Mouse (Mus musculus) frontal cortex, adult (tissue): Measurements from ENCODE around the gene Trpv4.

ENCODE experiments used
- ATAC-seq: cut with Nextera tagmentation; 2 replicates; pipeline ENCODE4 v1.9.2; 2017; ENCODE audit warnings: mild to moderate bottlenecking, moderate library complexity, mixed read lengths; ENCODE audit not compliant: low TSS enrichment

Gene Trpv4

DNA sequence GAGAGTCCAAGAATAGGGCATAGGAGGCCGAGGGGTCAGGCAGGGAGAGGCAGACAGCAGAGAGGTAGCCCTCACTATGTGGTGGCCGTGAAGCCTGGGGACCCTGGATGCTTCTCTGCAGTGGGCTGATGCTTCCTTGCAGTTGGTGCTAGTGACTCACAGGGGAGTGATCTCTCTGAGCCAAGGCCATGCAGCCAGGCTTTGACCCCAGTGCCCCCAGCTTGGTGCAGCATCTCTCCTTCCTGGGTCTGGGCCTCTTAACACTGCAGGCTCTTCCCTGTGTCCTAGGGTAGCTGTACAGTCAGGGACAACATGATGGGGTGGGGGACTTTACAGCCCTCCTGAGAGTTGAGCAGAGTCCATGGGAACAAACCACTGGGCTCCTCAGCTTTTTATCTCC lies 68.8 kb downstream of the Trpv4 start:
- ATAC-seq = no peak

- ATAC-seq = no peak
Observed at GRCm38 (mm10) chr5:114589026-114589425, 69.2 kb downstream of the Trpv4 start.

DNA sequence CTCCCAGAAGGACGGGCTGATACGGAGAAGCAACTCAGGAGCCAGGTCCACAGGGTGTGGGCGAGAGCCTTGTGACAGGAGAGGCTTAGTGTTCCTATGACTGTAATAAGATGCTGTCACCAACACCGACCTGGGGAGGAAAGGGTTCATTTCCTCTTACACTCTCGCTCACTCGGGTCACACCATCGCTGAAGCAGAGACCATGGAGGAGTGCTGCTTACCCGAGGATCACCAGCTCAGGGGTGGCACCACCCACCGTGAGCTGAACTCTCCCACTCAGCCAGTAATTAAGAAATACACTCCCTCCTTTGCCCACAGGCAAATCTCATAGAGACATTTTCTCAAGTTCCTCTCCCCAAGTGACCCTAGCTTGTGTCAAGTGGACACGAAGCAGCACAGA lies 69.8 kb downstream of the Trpv4 start:
- no peak for ATAC-seq

- ATAC-seq = no peak
Observed at GRCm38 (mm10) chr5:114587908-114588307, 70.3 kb downstream of the Trpv4 start.

DNA sequence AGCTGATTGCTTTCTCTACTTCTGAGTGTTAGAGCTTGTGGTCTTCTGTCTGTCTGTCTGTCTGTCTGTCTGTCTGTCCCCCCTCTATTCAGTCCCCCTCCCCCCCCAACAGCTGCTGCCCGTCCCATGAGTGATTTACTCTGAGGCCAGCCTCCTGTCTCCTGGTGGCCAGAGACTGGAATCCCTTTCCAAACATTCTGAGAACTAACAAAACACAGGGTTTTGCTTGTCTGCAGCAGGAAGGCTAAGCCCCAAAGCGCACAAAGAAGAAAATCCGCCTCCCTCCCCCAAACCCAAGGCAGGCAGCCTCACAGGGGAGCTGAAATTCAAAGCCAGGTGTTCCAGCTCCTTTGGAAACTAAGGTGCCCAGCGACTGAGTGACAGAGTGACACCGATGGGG lies 72.5 kb downstream of the Trpv4 start:
- no peak for ATAC-seq

GRCm38 (mm10) chr5:114584293-114585104 lies 73.7 kb downstream of the Trpv4 start:
- ATAC-seq = 0 out of 2 replicates have a peak, but pooled peaks have one; percentile 9

DNA sequence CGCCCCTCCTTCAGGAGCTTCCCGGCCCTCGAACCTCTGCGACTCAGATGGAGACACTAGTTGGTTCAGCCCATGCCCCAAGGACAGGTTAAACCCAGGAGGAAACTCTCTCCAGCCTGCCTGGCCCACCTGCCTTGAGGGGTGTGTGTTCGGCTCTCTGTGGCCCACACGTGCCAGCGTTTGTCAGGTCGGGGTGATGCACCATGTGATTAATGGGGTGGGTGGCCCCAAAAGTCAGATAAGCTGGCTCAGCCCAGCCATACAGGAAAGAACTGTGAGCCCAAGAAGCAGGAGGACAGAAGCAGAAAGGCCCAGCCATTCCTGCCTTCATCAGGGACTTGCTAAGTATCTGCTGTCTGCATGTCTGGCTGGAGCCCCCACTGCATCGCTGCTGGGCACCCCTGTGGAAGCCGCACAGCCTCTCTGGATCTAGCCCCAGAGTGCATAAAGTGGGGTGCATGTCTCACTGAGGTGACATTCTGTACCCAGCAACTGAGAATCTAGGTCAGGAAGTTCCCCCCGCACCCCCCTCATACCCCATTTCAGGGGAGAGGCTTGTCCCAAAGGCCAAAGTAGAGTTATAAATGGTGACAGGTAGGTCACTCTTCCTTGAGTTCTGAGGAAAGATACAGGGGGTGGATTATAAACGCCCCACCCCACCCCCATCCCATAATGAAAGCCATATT lies 74.6 kb downstream of the Trpv4 start:
- ATAC-seq = no peak

- ATAC-seq = no peak
Observed at GRCm38 (mm10) chr5:114583046-114583445, 75.2 kb downstream of the Trpv4 start.

DNA sequence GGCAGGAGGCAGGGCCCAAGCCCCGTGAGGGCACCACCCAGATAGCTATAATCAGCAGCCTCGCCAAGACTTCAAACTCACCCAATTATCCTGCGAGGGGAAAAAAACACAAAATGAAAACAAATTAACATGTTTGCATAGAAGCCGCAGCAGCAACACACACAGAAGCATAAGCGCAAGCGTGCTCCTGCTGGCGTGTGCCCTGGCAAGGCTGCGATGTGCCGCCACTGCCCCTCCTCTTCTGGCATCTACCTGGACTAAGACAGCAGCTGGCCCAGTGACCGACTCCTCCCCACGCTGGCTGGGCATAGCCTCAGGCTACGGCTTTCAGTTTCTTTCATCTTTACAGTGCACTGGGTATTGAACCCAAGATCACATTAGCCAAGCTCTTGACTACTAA lies 76.7 kb downstream of the Trpv4 start:
- no peak for ATAC-seq

- peak; percentile 43; the same call in 1 of the 2 replicates for ATAC-seq
Observed at GRCm38 (mm10) chr5:114579714-114580357, 78.4 kb downstream of the Trpv4 start.

- ATAC-seq = no peak
Observed at GRCm38 (mm10) chr5:114578361-114578760, 79.9 kb downstream of the Trpv4 start.

DNA sequence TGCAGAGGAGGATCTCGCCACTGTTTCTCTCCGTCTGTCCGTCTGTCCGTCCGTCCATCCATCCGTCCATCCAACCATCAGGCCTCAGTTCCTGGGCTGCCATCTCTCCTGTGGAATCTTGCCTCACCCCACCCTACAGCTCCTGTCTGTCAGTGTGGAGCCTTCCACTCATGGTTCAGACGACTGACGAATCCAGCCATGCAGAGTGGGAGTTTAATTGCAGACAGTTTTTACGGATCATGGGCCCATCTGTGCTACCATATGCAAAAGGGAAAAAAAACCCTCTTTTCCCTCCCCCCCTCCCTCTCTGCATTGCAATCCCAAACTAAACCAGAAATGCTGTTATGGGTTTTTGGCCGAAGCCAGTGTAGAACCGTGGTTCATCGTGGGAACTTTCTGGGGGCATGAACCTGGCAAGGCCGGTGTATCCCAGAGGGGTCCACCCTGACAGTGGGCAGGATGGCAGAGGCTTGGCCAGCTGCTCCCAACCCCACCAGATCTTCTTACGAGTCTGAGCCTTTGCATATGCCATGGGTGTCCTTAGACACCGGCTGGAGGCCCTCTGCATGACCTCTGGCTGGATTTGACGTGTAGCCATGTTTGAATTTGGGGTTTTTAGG lies 82.1 kb downstream of the Trpv4 start:
- peak; percentile 82 for ATAC-seq

GRCm38 (mm10) chr5:114575530-114575929 lies 82.7 kb downstream of the Trpv4 start:
- no peak for ATAC-seq

GRCm38 (mm10) chr5:114575010-114575409 lies 83.2 kb downstream of the Trpv4 start:
- no peak for ATAC-seq

- ATAC-seq = no peak
Observed at GRCm38 (mm10) chr5:114573920-114574628, 84.1 kb downstream of the Trpv4 start.

DNA sequence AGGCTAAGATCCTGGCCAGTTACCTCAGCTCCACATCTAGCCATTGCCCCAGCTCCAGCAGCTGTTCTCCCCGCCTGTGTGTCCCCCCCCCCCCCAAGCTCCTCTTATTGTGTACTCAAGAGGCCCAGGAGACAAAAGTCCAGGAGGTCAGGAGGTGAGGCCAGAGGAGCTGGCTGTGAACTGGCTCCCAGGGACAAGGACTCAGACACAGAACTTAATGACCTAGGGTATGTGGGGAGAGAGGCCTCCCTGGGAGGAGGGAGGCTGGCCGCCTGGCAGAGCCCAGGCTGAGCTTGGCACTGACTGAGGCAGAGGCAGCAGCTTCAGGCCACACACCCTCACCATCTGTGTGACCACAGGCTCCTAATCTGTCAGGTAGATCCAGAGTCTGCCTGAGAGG lies 85.2 kb downstream of the Trpv4 start:
- ATAC-seq = no peak
